Mouse (Mus musculus) cortical plate, adult 2 months (tissue): Measurements from ENCODE around the gene Exosc8. TPM values are rescaled to one million over a fixed set of nuclear protein-coding genes. Genes with fewer than 3 reads are reported as not detected.
"Not testable (repeated sequence)": the region's sequence is repeated elsewhere in the genome, so short reads cannot be mapped to it uniquely, and the experiment has no call there.

Source experiments
- H3K27ac ChIP-seq: fragments of 200-500 bp; 2 replicates; pipeline ENCODE4 v1.5.1; 2012; ENCODE audit warnings: low read length, control low read depth, inconsistent platforms; ENCODE audit not compliant: insufficient read depth
- H3K4me1 ChIP-seq: fragments of 200-500 bp; 2 replicates; pipeline ENCODE4 v1.6.1; 2011; ENCODE audit warnings: low read length; ENCODE audit not compliant: control insufficient read depth, insufficient read depth
- H3K4me3 ChIP-seq: fragments of 200-500 bp; 2 replicates; pipeline ENCODE4 v1.5.1; 2011; ENCODE audit warnings: mild to moderate bottlenecking, low read length, control low read depth; ENCODE audit not compliant: insufficient read depth
- CTCF ChIP-seq: fragments of 200-500 bp; IDR thresholded peaks from 2 replicates; pipeline ENCODE4 v1.5.1; 2011; ENCODE audit warnings: mild to moderate bottlenecking, control low read depth, low read length; ENCODE audit not compliant: insufficient read depth; ENCODE audit errors: extremely low read depth
- POLR2A ChIP-seq: fragments of 200-500 bp; IDR thresholded peaks from 2 replicates; pipeline ENCODE4 v1.6.1; 2011; ENCODE audit warnings: mild to moderate bottlenecking, low read length, control low read depth; ENCODE audit not compliant: insufficient read depth; ENCODE audit errors: extremely low read depth
- polyA plus RNA-seq: library from polyadenylated mRNA; depleted of rRNA; stranded (reverse); fragments of >200 nt; gene quantifications from 2 replicates; pipeline ENCODE4 v1.2.3, GENCODE M21; 2012; rRNA removed

Exosc8 gene
- polyA plus RNA-seq = 41.7 and 44.7 TPM in 2 replicates

- peaks cover 3% of the 10 kb centered on the region for H3K4me1 ChIP-seq
- H3K4me3 ChIP-seq = peak within 1 kb of the TSS; percentile 98
- H3K27ac ChIP-seq = peak within 1 kb of the TSS; percentile 98
- TF ChIP-seq CTCF (peak; percentile 68), POLR2A (peak; percentile 63; the same call in 1 of the 2 replicates)
These were observed at the start of gene Exosc8, which contains the start of gene Alg5 for GRCm38 (mm10) chr3:54735247-54736046. Gene Exosc8, minus strand, starts transcription at chr3:54735393. Gene Alg5, plus strand, starts transcription at chr3:54735539.

DNA sequence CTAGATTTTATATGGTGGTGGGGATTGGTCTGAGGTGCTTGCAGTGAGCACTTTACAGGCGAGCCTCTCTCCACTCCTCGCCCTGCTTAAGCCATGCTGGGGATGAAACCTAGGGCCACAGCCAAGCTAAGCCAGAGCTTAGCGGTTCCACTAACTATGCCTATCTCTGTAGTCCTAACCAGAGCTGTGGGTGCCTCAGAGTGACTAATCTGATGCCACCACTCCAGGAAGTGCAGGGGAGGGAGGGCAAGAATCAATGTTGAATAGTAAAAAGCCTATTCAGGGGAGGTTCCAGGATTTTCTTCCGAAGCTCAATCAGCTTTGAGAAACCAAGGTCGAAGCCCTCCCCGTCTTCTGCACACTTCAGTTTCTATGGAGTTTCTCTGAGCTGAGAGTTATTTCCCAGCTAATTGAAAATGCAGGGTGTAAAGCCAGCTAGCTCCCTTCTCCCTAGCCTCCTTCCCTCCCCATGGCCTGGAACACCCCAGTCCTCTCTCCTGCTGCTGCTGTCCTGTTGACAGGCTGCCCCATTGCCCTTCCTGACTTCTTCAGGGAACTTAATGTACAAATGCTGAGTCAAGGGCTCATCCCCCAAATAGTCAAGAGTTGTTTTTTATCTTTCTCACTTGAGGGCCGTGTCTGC lies 40.9 kb upstream of the Exosc8 start:
- Histone ChIP-seq H3K4me1 (no peaks in the 10 kb centered on the region), H3K4me3 (no peak overlapping the region), H3K27ac (no peak overlapping the region)
- no peak for TF ChIP-seq POLR2A
- no peak for TF ChIP-seq CTCF

DNA sequence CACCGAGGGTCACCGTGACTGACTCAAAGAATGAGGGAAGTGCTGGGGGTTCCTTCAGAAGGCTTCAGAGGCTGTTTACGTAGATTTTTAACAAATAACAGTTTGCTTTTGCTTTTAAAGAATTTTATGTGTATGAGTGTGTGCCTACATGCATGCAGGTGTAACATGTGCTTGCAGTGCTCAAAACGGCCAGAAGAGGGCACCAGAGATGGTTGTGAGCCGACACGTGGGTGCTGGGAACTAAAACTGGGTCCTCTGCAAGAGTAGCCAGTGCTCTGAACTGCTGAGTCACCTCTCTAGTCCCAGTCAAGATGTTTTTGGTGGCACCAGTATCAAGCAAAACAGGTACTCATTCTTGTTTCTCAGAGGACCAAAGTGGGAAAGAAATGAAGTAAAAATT lies 38.4 kb upstream of the Exosc8 start:
- Histone ChIP-seq H3K4me3 (no peak overlapping the region), H3K4me1 (no peaks in the 10 kb centered on the region), H3K27ac (no peak overlapping the region)
- TF ChIP-seq POLR2A (no peak), CTCF (no peak)

DNA sequence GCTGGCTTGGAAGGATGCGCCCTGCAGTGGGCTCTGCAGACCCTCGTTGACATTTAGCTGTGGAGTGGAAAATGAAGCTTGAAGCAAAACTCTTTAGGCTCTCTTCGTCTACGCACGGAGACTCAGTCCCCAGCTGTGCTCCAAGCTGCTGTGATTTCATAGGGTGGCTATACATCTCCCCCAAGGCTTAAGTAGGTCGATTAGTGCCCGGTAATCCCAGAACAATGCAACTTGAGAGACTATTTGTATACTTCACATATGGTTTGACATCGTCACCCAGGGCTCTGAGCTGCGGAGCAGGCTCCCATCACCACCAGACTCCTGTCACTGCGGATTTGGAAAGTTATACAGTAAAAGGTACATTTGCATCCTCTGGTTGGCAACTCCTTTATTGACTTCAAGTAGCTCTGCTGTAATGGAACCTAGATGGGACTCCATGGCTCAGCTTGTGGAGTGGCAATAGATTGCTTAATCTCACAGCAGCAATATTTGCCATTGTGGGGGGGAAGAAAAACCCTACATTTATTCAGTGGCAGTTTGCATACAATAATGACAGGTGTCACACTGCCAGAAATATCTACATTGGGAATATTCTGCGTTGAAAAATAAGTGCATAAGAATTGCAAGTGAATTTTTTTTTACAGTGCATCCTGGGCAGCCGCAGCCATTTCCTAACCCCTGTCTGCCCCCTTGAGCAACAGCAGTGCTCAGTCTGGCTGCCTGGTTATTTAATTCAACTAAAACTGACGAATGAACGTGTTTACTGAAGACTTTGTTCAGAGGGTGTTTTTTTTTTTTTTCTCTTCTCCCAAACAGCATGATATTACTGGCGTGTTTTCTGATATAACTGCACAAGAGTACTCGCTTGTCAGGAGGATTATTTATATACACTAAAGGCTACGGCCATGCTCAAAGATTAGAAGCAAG lies 34.4 kb upstream of the Exosc8 start:
- H3K4me3 ChIP-seq = no peak overlapping the region
- H3K27ac ChIP-seq = no peak overlapping the region
- TF ChIP-seq CTCF (no peak), POLR2A (no peak)

GRCm38 (mm10) chr3:54768592-54768991 lies 33.4 kb upstream of the Exosc8 start:
- Histone ChIP-seq H3K27ac (no peak overlapping the region), H3K4me3 (no peak overlapping the region), H3K4me1 (no peaks in the 10 kb centered on the region)
- TF ChIP-seq POLR2A (no peak), CTCF (no peak)

More for the DNA sequence above, 34.4 kb upstream of the Exosc8 start:
- H3K4me1 ChIP-seq = no peaks in the 10 kb centered on the region

- Histone ChIP-seq H3K4me3 (no peak overlapping the region), H3K27ac (no peak overlapping the region), H3K4me1 (no peaks in the 10 kb centered on the region)
- TF ChIP-seq CTCF (no peak), POLR2A (no peak)
These were observed 31.6 kb upstream of the Exosc8 start for GRCm38 (mm10) chr3:54766811-54767210.

DNA sequence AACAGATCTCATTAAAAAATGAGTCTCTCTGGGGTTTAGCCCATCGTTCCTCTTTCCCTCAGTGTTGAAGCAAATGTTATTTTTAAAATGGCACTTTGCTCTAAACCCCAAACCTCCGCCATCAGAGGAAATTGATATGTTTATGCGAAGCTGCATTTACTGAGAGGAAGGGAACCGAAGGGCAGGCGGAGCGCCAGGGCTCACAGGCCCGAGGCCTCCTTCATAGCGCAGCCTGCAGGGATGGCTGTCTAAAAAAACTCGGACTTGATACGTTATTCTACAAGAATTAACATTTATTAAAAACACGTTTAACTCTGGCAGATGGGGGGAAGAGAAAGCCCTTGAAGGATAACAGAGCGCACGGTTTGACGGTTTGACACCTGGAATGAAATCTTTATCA lies 30.8 kb upstream of the Exosc8 start:
- no peak for TF ChIP-seq POLR2A
- no peak for TF ChIP-seq CTCF
- Histone ChIP-seq H3K4me1 (no peaks in the 10 kb centered on the region), H3K4me3 (no peak overlapping the region), H3K27ac (no peak overlapping the region)

- H3K4me3 ChIP-seq, H3K27ac ChIP-seq, H3K4me1 ChIP-seq: not testable (repeated sequence)
These were observed 30.3 kb upstream of the Exosc8 start for GRCm38 (mm10) chr3:54765521-54765920.

DNA sequence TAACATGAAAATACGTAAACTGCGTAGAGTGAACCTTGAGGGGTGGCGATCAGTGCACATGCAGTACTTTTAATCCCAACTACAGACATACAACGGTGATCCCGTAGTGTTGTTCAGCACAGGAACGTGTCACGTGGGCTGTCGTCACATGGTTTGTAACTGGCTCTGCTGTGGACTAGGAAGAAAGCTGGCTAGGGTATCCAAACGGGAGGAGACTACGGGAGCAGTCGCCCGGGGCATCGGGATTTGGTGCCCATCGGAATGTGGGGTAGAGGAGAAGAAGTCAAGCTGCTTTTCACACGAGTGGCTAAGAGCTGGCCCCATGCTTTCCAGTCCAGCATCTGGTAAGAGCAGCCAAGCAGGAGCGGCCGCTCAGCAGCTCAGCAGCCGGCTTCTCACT lies 29.2 kb upstream of the Exosc8 start:
- Histone ChIP-seq H3K4me3 (peak overlapping the region; percentile 2; the same call in 1 of the 2 replicates), H3K27ac (no peak overlapping the region), H3K4me1 (no peaks in the 10 kb centered on the region)
- TF ChIP-seq POLR2A (no peak), CTCF (no peak)
